Mouse (Mus musculus): Measurements from ENCODE around the gene Inka2. TPM values are rescaled to one million over a fixed set of nuclear protein-coding genes. Genes with fewer than 3 reads are reported as not detected.

Inka2 gene
- polyA plus RNA-seq, 1 experiment, result 0.30 TPM

- Histone ChIP-seq H3K27ac (ENCODE audit: control insufficient read depth, insufficient read depth, low read depth, low read length) (no peak overlapping the region), H3K27me3 (ENCODE audit: control insufficient read depth, insufficient read depth, low read length) (no peaks in the 10 kb centered on the region), H3K4me3 (ENCODE audit: control insufficient read depth, low read depth, low read length) (no peak overlapping the region), H3K36me3 (ENCODE audit: control insufficient read depth, insufficient read depth, low read length) (no peaks in the 10 kb centered on the region), H3K4me1 (ENCODE audit: control insufficient read depth, insufficient read depth, low read length) (peaks cover 14% of the 10 kb centered on the region)
- TF ChIP-seq POLR2A (IDR thresholded peaks at IDR 0.05; ENCODE audit: control insufficient read depth, low read depth, low read length) (no peak), CTCF (IDR thresholded peaks at IDR 0.05; ENCODE audit: control insufficient read depth, insufficient read depth, insufficient replicate concordance, low read depth, low read length) (no peak)
Measured at GRCm38 (mm10) chr3:105706366-105707020, 2.1 kb downstream of the Inka2 start.

GRCm38 (mm10) chr3:105707590-105707989 lies 3.2 kb downstream of the Inka2 start:
- H3K36me3 ChIP-seq (ENCODE audit: control insufficient read depth, insufficient read depth, low read length), result no peaks in the 10 kb centered on the region
- H3K4me1 ChIP-seq (ENCODE audit: control insufficient read depth, insufficient read depth, low read length), result peaks cover 14% of the 10 kb centered on the region
- H3K27ac ChIP-seq (ENCODE audit: control insufficient read depth, insufficient read depth, low read depth, low read length), result no peak overlapping the region
- no peak overlapping the region for H3K4me3 ChIP-seq (ENCODE audit: control insufficient read depth, low read depth, low read length)
- no peak for TF ChIP-seq CTCF (IDR thresholded peaks at IDR 0.05; ENCODE audit: control insufficient read depth, insufficient read depth, insufficient replicate concordance, low read depth, low read length)
- TF ChIP-seq POLR2A (IDR thresholded peaks at IDR 0.05; ENCODE audit: control insufficient read depth, low read depth, low read length), result no peak
- no peaks in the 10 kb centered on the region for H3K27me3 ChIP-seq (ENCODE audit: control insufficient read depth, insufficient read depth, low read length)

- Histone ChIP-seq H3K36me3 (ENCODE audit: control insufficient read depth, insufficient read depth, low read length) (no peaks in the 10 kb centered on the region), H3K27me3 (ENCODE audit: control insufficient read depth, insufficient read depth, low read length) (no peaks in the 10 kb centered on the region), H3K27ac (ENCODE audit: control insufficient read depth, insufficient read depth, low read depth, low read length) (no peak overlapping the region), H3K4me1 (ENCODE audit: control insufficient read depth, insufficient read depth, low read length) (peaks cover 2% of the 10 kb centered on the region; the same call in 1 of the 2 replicates), H3K4me3 (ENCODE audit: control insufficient read depth, low read depth, low read length) (no peak overlapping the region)
- TF ChIP-seq CTCF (IDR thresholded peaks at IDR 0.05; ENCODE audit: control insufficient read depth, insufficient read depth, insufficient replicate concordance, low read depth, low read length) (no peak), POLR2A (IDR thresholded peaks at IDR 0.05; ENCODE audit: control insufficient read depth, low read depth, low read length) (no peak)
Measured at GRCm38 (mm10) chr3:105710246-105710645, 5.8 kb downstream of the Inka2 start.

GRCm38 (mm10) chr3:105711741-105712140 lies 7.3 kb downstream of the Inka2 start:
- Histone ChIP-seq H3K4me3 (ENCODE audit: control insufficient read depth, low read depth, low read length) (no peak overlapping the region), H3K36me3 (ENCODE audit: control insufficient read depth, insufficient read depth, low read length) (no peaks in the 10 kb centered on the region), H3K27me3 (ENCODE audit: control insufficient read depth, insufficient read depth, low read length) (no peaks in the 10 kb centered on the region), H3K4me1 (ENCODE audit: control insufficient read depth, insufficient read depth, low read length) (no peaks in the 10 kb centered on the region; the same call in 1 of the 2 replicates), H3K27ac (ENCODE audit: control insufficient read depth, insufficient read depth, low read depth, low read length) (no peak overlapping the region)
- no peak for TF ChIP-seq POLR2A (IDR thresholded peaks at IDR 0.05; ENCODE audit: control insufficient read depth, low read depth, low read length)
- TF ChIP-seq CTCF (IDR thresholded peaks at IDR 0.05; ENCODE audit: control insufficient read depth, insufficient read depth, insufficient replicate concordance, low read depth, low read length), result no peak

GRCm38 (mm10) chr3:105712827-105713226 lies 8.4 kb downstream of the Inka2 start:
- Histone ChIP-seq H3K4me1 (ENCODE audit: control insufficient read depth, insufficient read depth, low read length) (no peaks in the 10 kb centered on the region; the same call in 1 of the 2 replicates), H3K27me3 (ENCODE audit: control insufficient read depth, insufficient read depth, low read length) (no peaks in the 10 kb centered on the region), H3K27ac (ENCODE audit: control insufficient read depth, insufficient read depth, low read depth, low read length) (no peak overlapping the region), H3K36me3 (ENCODE audit: control insufficient read depth, insufficient read depth, low read length) (no peaks in the 10 kb centered on the region), H3K4me3 (ENCODE audit: control insufficient read depth, low read depth, low read length) (no peak overlapping the region)
- TF ChIP-seq POLR2A (IDR thresholded peaks at IDR 0.05; ENCODE audit: control insufficient read depth, low read depth, low read length) (no peak), CTCF (IDR thresholded peaks at IDR 0.05; ENCODE audit: control insufficient read depth, insufficient read depth, insufficient replicate concordance, low read depth, low read length) (no peak)

- H3K27ac ChIP-seq (ENCODE audit: control insufficient read depth, insufficient read depth, low read depth, low read length), result no peak overlapping the region
- H3K36me3 ChIP-seq (ENCODE audit: control insufficient read depth, insufficient read depth, low read length), result no peaks in the 10 kb centered on the region
- no peak overlapping the region for H3K4me3 ChIP-seq (ENCODE audit: control insufficient read depth, low read depth, low read length)
- no peak for TF ChIP-seq CTCF (IDR thresholded peaks at IDR 0.05; ENCODE audit: control insufficient read depth, insufficient read depth, insufficient replicate concordance, low read depth, low read length)
- H3K4me1 ChIP-seq (ENCODE audit: control insufficient read depth, insufficient read depth, low read length), result no peaks in the 10 kb centered on the region; the same call in 1 of the 2 replicates
- H3K27me3 ChIP-seq (ENCODE audit: control insufficient read depth, insufficient read depth, low read length), result no peaks in the 10 kb centered on the region
Measured at GRCm38 (mm10) chr3:105714091-105714819, 9.9 kb downstream of the Inka2 start.

GRCm38 (mm10) chr3:105714820-105715167 lies 10.4 kb downstream of the Inka2 start:
- H3K36me3 ChIP-seq (ENCODE audit: control insufficient read depth, insufficient read depth, low read length), result no peaks in the 10 kb centered on the region
- no peak for TF ChIP-seq POLR2A (IDR thresholded peaks at IDR 0.05; ENCODE audit: control insufficient read depth, low read depth, low read length)
- no peak for TF ChIP-seq CTCF (IDR thresholded peaks at IDR 0.05; ENCODE audit: control insufficient read depth, insufficient read depth, insufficient replicate concordance, low read depth, low read length)
- H3K4me3 ChIP-seq (ENCODE audit: control insufficient read depth, low read depth, low read length), result no peak overlapping the region
- no peaks in the 10 kb centered on the region for H3K27me3 ChIP-seq (ENCODE audit: control insufficient read depth, insufficient read depth, low read length)
- no peaks in the 10 kb centered on the region; the same call in 1 of the 2 replicates for H3K4me1 ChIP-seq (ENCODE audit: control insufficient read depth, insufficient read depth, low read length)
- no peak overlapping the region for H3K27ac ChIP-seq (ENCODE audit: control insufficient read depth, insufficient read depth, low read depth, low read length)

Data from testis, adult 2 months (tissue).